Mouse (Mus musculus): ENCODE measurements around the gene Rnd1.

- TF ChIP-seq GATA1 (IDR thresholded peaks at IDR 0.05; ENCODE audit: low read length) (no peak), TAL1 (IDR thresholded peaks at IDR 0.05; ENCODE audit: low read length) (no peak)
These were observed 37.1 kb downstream of the Rnd1 start for GRCm38 (mm10) chr15:98640157-98640556.
